Mouse (Mus musculus): ENCODE measurements around the gene Speer4d. TPM values are rescaled to one million over a fixed set of nuclear protein-coding genes. Genes with fewer than 3 reads are reported as not detected.
"Not testable (repeated sequence)": the region's sequence is repeated elsewhere in the genome, so short reads cannot be mapped to it uniquely, and the experiment has no call there.

Speer4d gene
- total RNA-seq (2021), result not detected
- not detected in 2 replicates for polyA plus RNA-seq (2012; rRNA removed)
- long read RNA-seq, result 0 reads

GRCm38 (mm10) chr5:15618764-15619163 lies at the start of gene Speer4d:
Gene Speer4d, plus strand, starts transcription at chr5:15619064.
- not testable (repeated sequence) for DNase-seq

DNA sequence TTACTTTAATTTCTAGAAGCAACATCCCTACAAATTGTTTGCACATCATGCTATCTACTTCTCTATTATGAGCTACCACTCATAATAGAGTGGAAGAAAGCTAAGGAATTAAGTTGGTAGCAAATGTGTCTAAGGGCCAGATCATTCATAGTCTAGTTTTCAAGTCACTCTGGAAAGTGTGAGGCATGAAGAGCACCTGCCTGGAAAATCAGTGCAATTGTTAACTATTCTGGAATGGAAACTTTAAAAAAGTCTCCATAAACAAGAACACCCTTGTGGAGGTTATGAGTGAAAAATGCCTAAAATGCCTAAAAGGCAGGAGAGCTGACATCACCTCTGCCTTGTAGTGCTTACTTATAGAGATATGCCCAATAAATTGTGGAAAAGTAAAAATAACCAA lies 45.1 kb upstream of the Speer4d start:
- DNase-seq, result not testable (repeated sequence)

- DNase-seq, result not testable (repeated sequence)
These were observed 41.8 kb upstream of the Speer4d start, which contains the start of gene Gm21083 for GRCm38 (mm10) chr5:15577033-15577432. Gene Gm21083, plus strand, starts transcription at chr5:15577333.

- DNase-seq, result peak; percentile 22
These were observed 32.5 kb upstream of the Speer4d start for GRCm38 (mm10) chr5:15586351-15586750.

DNA sequence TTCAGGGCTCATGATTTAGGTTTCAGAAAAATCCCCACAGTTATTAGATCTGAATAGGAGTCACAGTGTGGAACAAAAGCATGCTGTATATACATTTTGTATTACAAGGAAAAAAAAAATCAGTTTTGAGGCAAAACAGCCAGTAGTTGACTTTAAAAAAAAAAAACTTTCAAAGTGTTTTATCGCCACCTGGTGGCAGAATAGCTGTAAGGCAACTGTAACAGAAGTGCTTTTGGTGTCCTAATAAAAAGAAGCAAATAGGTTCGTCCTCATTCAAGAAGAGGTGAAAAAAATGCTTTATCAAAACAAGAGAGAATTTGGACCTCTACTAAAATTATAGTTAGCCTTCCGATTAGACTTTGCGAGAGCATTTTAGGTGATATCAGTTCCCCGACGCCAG lies 30.6 kb upstream of the Speer4d start:
- DNase-seq, result not testable (repeated sequence)

DNA sequence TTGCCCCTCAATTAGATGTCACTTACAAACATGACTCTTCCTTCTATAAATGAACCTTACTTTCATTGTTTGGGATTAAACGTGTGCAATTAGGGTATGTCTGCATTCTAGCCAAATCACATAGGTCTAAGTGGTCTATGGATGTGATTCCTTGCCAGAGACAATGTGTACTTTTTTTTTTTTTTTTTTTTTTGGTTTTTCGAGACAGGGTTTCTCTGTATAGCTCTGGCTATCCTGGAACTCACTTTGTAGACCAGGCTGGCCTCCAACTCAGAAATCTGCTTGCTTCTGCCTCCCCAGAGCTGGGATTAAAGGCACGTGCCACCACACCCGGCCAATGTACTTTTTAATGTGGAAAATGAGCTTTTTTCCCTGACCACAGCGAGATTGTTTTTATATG lies 28.2 kb upstream of the Speer4d start:
- not testable (repeated sequence) for DNase-seq

DNA sequence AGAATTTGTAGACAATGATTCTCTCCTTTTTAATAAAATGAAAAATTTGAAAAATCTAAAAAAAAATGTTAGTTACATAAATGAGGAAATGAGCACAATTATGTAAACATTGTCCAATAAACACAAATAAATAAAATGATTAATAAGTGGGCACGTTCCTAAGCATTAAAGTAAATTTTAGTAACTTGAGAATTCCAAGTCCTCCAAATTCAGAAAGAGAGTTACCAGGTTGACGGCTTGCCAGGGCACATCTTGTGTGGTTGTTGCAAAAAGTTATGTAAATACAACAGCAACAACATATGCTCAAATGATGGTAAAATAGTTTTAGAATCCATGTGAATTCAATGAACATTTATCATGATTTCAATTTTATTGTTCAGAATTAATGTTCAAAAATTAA lies 27.3 kb upstream of the Speer4d start:
- not testable (repeated sequence) for DNase-seq

DNA sequence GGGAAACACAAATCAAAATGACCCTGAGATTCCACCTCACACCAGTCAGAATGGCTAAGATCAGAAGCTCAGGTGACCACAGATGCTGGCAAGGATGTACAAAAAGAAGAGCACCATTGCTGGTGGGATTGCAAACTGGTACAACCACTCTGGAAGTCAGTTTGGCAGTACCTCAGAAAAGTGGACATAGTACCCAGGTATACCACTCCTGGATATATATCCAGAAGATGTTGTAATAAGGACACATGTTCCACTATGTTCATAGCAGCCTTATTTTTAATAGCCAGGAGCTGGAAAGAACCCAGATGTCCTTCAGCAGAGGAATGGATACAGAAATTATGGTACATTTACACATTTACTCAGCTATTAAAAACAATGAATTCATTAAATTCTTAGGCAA lies 20.0 kb upstream of the Speer4d start:
- DNase-seq, result not testable (repeated sequence)

DNA sequence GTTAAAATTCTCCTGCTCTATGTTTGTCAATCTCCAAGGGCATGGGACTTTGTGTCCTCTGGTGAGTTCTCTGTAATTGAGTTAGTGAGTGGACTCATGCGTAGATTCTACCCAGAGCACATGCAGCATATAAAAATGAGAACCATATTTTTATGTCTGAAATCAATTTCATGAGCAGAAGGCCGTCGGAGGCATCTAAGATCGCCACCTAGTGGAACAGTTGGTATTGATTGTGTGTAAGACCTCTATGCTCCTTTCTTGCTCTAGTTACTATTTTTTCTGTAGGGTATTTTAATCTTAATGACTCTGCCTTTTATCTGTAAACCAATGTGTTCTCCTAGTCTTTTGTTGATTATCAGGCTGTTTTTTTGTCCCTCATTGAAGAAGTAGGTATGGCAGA lies 18.5 kb upstream of the Speer4d start:
- peak; percentile 13 for DNase-seq

DNA sequence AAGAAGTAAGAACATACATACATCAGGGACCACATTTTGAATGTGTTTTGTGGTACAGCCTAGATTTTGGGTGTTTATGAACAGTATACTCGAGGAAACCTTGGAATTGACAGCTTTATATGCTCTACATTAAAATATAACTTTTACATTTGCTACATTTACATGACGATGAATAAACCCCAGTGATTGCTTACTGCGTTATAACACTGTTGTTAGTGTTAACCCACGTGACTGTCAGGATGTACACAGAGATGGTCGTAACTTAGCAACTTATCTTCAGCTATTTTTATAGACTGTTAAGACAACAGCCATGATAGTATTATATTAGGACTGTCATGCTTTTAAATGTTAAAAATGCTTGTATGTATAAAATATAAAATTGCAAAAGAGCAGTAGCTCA lies 17.4 kb upstream of the Speer4d start:
- not testable (repeated sequence) for DNase-seq

GRCm38 (mm10) chr5:15601960-15602359 lies 16.9 kb upstream of the Speer4d start:
- not testable (repeated sequence) for DNase-seq

GRCm38 (mm10) chr5:15602424-15602947 lies 16.4 kb upstream of the Speer4d start:
- not testable (repeated sequence) for DNase-seq

DNA sequence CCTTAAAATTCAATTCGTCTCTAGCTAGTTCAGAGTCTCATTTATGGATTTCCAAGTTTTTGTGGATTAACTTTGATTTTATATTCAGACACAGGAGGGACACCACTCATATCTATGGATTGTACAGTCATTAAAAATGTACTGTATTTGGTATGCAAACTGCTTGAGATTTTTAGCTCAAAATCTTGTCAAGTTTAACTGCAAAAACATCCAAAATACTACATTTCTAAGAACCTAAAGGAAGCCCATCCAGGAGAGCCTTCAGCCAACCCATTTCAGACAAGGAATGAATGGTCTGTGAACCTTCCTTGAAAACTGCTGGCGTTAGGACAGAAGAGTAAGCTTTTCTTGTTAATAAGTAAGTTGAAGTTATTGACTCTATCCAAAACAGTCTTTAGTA lies 15.9 kb upstream of the Speer4d start:
- DNase-seq, result not testable (repeated sequence)

GRCm38 (mm10) chr5:15603585-15603984 lies 15.3 kb upstream of the Speer4d start:
- DNase-seq, result not testable (repeated sequence)

DNA sequence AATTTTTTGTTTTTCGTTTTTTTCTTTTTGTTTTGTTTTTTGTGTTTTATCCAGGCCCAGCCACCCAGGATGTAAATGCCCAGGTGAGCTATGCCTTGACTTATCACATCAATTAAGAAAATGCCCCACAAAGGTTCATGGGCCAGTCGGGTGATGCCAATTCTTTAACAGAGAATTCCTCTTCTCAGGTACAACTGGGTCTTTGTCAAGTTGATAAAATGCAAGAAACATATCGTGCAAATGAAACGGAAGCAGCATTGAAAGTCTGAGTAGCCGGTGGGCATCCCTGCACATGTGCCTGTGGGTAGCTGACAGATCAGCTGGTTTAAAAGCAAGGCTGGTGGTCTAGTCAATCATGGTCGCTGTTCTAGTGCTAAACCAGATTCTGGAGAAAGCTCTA lies 12.2 kb upstream of the Speer4d start:
- not testable (repeated sequence) for DNase-seq

- DNase-seq, result not testable (repeated sequence)
These were observed 8.2 kb upstream of the Speer4d start for GRCm38 (mm10) chr5:15610695-15611094.

- DNase-seq, result not testable (repeated sequence)
These were observed 2.7 kb upstream of the Speer4d start for GRCm38 (mm10) chr5:15616195-15616594.

DNA sequence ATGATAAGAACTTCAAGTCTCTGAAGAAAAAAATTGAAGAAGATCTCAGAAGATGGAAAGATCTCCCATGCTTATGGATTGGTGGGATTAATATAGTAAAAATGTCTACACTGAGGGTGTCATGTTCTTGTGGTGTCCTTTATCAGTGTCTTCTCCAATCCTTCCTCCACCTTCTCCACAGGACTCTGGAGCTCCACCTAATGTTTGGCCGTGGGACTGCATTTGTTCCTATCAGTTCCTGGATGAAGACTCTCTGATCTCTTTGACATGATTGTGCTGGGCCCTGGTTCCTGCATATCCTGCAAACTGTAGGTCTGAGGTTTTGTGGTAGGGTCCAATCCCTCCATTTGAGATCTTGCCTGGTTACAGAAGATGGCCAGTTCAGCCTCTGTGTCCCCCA lies 9.3 kb downstream of the Speer4d start:
- DNase-seq, result peak; percentile 28

DNA sequence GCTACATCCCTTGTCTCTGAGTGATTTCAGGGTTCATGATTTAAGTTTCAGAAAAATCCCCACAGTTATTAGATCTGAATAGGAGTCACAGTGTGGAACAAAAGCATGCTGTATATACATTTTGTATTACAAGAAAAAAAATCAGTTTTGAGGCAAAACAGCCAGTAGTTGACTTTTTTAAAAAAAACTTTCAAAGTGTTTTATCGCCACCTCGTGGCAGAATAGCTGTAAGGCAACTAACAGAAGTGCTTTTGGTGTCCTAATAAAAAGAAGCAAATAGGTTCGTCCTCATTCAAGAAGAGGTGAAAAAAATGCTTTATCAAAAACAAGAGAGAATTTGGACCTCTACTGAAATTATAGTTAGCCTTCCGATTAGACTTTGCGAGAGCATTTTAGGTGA lies 11.2 kb downstream of the Speer4d start:
- DNase-seq, result not testable (repeated sequence)

- not testable (repeated sequence) for DNase-seq
These were observed 18.8 kb downstream of the Speer4d start for GRCm38 (mm10) chr5:15637637-15638036.

DNA sequence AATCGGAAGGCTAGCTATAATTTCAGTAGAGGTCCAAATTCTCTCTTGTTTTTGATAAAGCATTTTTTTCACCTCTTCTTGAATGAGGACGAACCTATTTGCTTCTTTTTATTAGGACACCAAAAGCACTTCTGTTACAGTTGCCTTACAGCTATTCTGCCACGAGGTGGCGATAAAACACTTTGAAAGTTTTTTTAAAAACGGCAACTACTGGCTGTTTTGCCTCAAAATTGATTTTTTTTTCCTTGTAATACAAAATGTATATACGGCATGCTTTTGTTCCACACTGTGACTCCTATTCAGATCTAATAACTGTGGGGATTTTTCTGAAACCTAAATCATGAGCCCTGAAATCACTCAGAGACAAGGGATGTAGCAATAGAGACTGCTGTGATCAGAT lies 26.8 kb downstream of the Speer4d start:
- not testable (repeated sequence) for DNase-seq

GRCm38 (mm10) chr5:15652334-15652733 lies 33.5 kb downstream of the Speer4d start:
- DNase-seq, result not testable (repeated sequence)

- DNase-seq, result not testable (repeated sequence)
These were observed 38.1 kb downstream of the Speer4d start, which contains the start of gene 4930572O03Rik for GRCm38 (mm10) chr5:15656959-15657358. Gene 4930572O03Rik, minus strand, starts transcription at chr5:15657059.

DNA sequence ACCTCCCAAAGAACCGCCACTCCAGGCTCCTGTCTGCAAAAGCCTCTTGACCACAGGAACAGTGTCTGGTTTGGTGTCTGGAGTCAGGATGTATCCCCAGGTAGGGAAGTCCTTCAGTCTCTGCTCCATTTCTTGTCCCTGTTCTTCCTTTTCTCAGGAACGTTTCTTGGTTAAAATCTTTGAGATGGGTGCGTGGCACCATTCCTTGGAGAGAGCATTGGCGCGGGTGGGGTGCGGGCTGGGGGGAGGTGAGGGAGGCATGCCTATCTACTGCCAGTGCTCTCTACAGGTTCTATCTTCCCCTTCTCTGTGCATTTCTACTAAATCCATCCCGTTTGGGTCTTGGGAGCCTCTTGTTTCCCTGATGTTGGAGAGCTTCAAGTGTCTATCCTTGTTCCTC lies 45.0 kb downstream of the Speer4d start:
- not testable (repeated sequence) for DNase-seq

Data from adrenal gland, adult 2 months (tissue).